Mouse (Mus musculus) adrenal gland, adult 8-10 months (tissue): ENCODE data around the gene Wdr17. TPM values are rescaled to one million over a fixed set of nuclear protein-coding genes. Genes with fewer than 3 reads are reported as not detected.
"Not testable (repeated sequence)": the region's sequence is repeated elsewhere in the genome, so short reads cannot be mapped to it uniquely, and the experiment has no call there.

Experiments
- DNase-seq: peaks from one replicate; pipeline ENCODE4 v3.0.0; 2022
- total RNA-seq, 4 experiments: library from RNA; stranded (reverse); gene quantifications; 2 replicates each; pipeline ENCODE4 v1.2.4; 2022

Wdr17 gene
- total RNA-seq, 4 experiments from 2014 or later: 1.0 to 2.3 (median 1.5) TPM

DNA sequence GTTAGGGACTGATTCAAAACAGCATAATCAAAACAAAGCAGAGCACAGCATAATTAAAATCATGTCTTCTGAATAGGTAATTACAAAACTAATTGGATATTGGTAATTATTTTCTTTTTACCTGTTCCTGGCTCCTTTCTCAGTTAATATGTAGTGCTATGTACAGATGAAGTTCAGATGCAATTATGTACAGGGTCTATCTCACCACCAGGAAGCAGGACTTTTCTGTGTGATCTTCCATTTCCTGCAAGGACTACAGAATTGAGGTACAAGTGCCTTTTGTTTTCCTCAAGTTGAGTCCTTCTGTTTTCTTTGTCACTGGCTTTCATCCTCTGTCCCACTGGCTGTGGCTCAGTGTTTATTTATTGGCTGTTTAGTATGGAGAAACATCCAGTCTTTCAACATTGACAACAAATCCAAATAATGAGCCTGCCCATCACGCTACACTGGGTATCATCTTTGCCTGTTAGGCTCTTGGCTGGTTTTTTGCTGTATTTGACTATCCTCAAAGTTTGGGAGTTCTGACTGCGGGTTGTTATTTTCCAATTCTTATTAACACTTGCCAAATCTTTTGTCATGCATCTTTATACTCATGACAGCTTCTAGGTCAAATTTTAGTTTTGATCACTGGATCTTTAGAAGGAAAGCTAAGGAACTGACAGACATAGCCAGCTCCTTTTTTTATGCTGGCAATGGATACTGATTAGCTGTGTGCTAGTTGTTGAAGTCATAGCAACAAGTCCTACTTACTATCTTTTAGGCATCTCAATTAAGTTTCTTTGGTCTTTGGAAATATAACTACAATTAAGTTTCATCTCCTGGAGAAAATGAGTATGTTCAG lies 94.9 kb downstream of the Wdr17 start:
- DNase-seq: no peak

DNA sequence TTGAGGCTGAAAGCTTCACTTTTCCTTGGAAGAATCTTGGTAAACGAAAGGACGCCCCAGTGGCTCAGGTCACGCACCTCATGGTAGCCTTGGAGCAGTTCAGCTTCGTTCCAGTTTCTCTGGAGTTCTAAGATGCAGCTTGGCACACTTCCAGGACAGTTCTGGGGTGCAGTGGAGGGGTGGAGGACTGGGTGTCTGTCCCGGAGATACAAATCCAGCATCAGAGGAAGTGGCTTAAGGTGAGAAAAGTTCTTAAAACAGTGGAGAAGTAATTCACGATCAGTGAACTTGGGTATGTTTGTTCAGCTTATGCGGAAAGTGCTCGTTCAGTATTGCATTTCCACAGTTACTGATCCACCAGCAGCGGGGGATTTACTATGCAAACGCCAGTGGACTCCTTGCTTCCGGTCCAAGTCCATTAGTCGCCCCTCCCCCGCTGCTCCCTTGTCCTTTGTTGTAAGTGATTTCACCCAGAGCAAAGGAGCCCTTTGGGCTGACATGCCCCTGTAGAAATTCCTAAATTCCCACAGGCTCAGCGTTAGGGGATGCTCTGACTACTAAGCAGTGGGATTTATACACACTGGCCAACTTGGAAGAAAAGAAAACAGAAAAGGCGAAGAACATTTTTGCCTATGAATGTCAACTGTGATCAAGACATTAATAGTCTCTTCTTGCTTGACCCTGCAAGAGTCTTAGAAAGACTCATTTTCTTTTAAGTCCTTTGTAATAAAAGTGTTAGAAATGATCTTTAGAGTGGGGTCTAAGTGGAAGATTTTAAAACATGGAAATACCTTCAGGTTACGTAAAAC lies 106.6 kb downstream of the Wdr17 start:
- no peak for DNase-seq

DNA sequence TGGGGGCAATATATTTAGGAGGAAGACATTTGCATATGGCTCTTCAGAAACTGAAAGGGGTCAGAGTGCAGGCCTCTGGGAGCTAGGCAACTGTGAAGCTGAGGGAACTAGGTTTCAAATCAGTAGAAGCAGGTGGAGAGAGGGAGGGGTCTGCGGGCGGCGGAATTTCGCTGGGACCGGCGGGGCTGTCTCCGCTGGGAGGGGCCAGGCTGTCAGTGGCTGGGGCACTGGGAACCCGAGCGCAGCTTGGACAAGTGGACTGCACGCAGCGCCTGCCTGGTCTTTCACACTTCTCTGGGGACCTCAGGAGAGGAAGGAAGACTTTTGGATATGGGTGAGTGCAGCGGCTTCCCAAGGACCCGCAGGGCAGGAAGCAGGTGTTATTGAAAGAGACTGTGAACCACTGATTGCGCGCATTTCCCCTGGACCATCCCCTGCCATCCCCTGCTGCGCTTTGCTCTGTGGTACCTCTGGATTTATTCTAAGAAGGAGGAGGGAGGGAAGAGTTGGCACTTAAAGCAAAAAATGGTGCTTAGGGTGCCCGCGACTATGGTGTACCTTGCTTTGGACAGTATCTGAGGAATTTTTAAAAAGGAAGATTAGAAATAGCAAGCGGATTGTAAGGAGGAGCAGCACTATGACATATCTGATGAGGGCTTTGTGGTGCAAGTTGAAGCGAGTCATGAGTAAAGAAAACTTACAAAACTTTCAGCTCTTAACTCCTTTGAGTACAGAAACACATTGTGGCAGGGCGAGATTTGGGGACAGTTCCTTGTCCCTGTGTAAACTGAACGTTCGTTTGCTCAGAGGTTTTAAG lies 107.5 kb downstream of the Wdr17 start:
- DNase-seq: no peak

DNA sequence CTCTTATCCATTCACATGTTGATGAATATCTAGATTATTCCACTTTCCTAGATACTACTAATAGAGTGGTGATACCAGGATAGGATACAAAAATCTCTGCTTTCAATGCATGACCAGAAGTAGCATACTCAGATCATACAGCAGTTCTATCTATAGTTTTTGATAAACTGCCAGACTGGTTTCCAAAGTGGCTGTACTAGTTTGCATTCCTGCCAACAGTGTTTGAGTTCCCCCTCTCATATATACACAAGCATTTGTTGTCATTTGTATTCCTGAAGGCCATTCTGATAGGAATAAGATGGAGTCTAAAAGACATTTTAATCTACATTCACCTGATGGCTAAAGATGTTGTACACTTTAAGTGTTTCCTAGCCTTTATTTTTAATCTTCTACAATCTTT lies 110.0 kb downstream of the Wdr17 start:
- no peak for DNase-seq

DNA sequence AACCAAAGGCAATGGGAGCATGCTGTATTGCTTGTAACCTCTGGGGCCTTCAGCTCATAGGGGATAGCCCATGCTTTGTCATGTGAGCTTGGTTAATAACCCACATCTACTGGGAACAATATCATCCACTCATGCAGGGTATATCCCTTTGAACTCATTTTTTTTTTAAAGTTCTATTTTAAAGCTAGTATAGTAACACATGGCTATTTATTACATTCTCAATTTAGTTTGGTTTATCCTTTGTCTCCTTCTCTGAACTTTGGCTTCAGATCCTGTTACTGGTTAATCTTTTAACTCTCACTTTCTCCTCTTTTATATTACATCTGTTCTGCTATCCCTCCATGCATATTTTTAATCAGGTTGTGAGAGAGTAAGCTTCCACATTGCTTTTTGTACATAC lies 110.7 kb downstream of the Wdr17 start:
- no peak for DNase-seq

DNA sequence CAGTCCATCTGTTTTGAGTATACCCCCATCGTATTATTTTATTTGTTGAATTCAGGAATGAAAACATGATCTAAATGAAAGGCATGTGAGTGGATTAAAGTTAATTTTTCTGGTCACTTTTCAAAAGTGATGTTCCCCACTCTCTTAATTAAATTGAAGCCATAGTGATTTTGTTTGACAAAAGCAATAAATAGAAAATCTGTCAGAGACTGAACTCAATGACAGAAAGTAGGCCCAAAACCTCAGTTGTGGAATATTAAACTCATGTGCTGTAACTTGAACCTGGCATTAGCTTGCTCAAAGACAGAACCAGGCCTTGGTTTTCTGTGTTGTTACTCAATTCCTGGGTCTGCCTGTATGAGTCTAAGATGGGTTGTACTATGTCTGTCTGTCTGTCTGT lies 129.3 kb downstream of the Wdr17 start:
- DNase-seq: no peak

DNA sequence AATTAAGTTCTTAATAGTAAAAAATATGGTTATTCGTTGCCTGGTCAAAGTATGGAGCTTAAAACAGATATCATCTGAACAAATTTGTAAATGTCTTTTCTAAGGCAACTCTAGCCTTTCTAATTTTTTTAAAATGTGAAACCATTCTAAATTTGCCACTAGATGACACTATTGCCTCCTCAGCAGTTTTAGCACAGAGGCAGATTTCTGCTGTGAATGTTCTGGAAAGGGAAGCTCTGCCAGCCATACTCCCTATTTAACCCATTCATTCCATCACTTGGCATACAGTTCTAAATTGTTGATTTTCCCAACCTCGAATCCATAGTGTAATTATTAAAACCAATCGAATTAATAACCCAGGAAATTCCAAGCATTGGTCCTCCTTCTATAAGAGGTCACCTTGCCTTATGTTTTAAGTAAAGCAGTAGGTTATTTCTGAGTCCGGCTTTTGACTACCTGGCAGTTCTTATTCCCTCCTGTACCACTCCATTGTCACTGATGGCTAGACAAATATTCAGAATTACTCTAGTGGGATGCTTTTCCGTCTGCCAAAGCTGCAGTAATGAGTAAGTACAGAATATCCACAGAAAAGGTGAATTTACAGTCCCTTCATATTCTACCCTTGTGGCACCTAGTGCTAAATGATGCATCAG lies 150.2 kb downstream of the Wdr17 start:
- DNase-seq: no peak

DNA sequence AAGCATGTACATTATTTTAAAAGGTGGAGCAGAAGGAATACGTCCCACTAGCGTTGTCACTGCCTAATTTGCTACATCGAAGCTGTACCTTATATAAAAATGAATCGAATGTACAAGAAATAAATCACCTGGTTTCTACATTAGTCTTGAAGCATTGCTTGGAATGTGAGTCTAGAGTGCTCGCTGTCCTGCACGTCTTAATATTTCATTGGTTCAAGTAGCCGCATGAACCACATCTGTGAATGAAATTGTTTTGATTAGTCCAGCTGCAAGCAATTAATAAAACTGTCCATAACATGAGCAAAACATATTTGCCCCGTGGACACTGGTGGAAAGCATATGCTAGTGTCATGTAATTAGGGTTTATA lies 162.3 kb downstream of the Wdr17 start:
- DNase-seq: no peak

DNA sequence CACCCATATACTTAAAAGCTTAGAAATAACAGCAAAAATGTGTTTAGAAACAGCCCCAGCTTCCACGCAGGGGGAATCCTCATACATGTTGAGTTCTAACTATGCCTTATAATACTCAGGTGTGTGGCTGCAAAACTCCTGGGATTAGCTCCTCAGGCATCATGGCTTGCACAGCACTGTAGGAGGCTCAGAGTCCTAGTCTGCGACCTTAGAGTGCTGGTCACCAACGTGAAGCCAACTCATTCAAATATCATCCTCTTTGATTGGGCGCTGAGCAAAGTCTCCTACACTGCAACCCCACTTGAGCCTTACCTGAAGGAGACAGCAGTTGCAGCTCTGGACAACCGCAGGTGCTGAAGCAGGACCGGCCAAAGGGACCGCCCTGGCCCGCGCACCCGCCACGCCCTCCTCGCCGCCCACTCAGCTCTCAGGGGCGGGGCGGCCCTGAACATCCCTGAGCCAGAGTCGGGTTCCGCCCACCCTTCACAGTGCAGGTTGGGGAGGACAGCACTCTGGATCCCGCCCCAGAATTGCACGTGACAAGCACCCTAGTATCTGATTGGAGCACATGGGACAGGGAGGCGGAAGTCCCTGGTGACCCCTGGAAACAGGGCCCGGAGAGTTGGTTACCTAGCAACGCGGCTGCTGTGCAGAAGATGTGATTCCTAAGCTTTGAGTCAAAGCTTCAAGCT lies 162.9 kb downstream of the Wdr17 start:
- peak; percentile 84 for DNase-seq

DNA sequence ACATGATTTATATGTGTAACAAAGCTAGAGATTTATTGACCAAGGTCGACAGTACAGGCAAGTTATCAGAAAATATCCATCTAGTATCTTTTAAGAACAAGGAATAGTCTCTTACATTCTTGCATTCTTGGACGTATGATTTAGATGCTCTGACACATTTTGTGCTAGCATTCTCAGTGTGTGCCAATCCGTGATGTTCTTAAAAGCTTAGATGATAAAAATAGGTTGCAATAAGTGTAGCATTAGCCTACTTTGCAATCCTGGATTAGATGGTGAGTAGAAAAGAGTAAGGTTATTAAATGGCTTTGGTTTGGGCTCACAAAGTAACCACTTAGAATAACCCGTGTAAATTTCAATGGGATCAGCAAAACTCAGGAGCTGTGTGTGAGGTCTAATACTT lies 168.5 kb downstream of the Wdr17 start:
- DNase-seq: no peak

DNA sequence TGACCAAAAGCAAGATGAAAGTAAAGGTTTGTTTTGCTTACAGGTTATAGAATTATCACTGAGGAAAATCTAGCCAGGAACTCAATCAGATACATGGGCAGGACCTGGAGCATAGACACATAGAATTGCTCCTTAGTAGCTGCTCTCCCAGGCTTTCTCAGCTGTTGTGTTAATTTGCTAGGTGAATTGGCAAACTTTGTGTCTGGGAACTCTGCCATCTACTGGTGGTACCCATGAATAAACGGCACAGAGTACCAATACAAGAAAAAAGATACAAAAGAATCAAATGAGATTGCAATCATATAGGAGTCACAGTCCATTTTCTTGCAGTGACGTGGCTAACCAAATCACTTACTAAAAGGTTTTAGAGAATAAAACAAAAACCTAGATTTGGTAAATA lies 181.2 kb downstream of the Wdr17 start:
- no peak for DNase-seq

DNA sequence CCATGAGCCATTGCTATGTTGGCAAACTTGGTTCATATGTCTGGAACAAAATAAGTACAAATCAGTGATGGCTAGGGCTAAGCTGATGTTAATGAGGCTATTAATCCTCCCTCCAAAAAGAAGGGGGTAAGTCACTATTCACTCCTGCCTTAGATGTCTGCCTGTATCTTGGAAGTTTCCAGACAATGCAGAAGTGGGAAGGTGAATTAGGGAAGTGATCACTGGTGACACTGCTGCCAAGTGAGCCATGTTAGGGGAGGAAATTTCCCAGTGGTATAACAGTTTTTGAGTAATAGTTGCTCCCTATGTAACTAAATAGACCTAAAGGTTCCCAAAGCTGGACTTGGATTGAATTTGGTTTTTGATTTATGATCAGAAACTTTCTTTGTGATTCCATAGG lies 215.2 kb downstream of the Wdr17 start:
- no peak for DNase-seq

DNA sequence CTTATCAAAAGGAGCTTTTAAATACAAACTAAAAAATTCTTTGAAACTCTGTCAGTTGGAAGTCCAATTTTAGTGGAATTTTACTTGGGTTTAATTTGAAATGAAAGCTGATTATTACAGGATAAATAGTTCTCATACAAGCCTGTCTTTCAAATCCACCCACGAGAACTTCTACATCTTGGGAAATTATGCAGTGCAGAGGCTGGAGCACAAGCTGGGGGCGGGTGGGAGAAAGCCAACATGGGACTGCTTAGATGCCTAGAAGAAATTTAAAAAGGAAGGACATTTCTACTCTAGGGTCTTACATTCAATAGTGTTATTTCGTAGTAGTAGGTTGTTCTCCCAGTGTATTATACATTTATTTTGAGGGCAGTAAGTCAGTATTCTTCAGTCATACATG lies 219.2 kb downstream of the Wdr17 start:
- DNase-seq: no peak

DNA sequence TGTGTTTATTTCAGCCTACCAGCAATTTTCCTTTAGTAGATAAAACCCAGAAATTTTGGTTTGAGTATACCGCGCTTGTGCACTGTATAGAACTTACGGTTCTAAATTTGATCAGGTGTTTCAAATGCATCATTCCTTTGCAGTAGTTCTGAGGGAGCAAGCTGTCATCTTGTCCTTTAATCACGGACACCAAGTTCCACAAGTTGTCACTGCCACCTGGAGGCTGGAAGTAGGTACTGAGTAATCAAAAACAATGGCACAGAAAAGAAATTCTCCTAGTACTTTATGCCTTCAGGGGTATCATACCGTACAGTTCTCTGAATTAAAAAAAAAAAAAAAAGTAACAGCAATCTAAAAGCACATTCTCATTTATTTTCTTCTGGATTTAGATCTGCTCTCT lies 226.3 kb downstream of the Wdr17 start:
- DNase-seq: peak; percentile 14

DNA sequence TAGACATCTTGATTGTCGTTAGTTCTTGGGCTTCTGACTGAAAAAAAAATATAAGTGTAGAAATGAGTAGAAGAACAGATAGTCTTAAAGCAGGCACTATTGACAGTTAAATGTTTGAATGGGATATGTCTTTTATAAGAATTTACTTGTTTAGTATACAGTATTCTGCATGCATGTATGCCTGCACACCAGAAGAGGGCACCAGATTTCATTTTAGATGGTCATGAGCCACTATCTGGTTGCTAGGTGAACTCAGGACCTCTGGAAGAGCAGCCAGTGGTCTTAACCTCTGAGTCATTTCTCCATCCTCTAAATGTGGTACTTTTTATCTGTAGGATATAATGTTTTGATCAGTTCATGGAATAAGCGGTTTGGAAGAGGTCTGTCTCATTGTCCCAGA lies 227.3 kb downstream of the Wdr17 start:
- no peak for DNase-seq

DNA sequence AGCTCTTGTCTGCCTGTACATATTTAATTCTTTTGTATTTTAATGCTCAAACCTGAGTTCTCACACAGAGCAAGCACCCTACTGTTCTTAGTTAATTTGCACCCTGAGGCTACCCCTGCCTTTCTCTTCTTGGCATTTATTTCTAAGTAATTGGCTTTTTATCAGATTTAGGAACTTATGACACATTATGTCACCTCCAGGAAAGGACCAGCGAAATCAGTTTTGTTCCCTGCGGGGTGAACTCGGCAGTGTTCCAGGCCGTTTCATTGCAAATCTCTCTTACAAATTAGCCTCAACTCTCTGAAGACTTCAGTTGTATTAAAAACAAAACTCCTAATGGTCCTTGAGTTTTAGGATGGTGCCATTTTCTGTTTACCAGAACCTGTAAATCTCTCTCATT lies 248.3 kb downstream of the Wdr17 start:
- no peak for DNase-seq

DNA sequence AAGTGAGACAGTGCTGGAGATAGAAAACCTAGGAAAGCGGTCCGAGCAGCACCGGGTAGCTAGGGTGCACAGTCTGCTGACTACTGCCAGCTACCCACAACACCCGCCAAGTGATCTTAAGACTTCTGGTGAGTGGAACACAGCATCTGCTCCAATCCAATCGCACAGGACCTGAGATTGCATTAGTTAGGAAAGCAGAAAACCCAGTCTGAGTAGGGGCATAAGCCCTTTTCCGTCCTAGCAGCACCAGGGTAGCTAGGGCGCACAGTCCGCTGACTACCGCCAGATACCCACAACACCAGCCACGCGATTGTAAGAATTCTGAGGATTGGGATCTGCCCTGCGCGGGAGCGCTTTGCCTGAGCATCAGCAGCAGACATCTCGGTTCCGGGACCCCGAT lies 270.3 kb downstream of the Wdr17 start:
- DNase-seq: not testable (repeated sequence)

DNA sequence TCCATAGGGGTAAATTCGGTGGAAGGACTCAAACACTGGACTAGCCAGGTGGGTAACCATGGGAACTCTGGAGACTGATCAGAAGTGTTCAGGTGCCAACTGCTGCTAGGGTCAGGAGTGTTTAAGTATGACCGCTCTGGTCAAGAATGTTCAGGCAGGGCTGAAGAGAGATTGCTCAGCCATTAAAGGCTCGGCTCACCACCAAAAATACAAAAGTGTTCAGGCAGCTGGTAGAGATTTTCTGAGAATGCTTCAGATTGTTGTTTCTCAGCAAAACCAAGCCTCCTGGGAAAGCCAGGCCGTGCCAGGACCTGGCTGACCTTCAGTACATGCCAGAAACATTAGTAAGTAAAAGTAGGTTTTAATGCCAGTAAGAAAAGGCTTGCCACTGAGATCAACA lies 276.7 kb downstream of the Wdr17 start:
- DNase-seq: peak; percentile 69

DNA sequence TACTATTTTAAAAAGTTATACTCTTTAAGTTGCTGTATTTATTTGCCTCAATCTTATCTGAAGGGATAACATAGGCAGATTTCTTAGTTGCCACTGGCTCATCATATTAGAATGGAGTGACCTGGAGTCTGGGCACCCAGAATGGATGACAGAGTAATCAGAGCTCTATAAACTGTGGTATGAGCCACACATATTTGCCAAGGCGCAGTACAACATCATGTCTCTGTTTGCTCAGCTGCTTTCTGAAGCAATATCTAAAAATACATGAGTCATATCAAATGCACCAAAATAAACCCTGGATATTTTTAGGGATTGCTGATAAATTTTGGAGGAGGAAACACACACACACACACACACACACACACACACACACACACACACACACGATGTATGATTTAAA lies 277.6 kb downstream of the Wdr17 start:
- no peak for DNase-seq

DNA sequence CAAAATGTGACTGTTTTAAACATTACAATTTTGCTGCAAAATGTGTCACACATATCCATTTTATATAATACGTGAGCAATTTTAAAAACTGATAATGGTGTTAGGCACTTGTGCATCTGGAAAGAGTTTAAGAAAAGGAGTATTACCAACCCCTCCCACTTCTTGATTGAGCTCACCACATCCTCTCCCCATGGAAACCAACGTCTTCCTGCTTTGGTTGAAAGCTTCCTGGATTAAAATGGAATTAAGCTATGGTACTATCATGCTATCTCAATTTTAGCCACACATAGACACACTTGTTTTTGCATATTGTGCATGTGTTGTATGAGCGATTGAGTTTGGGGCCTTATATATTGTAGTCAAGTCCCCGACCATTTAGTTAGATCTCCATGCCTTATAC lies 283.5 kb downstream of the Wdr17 start:
- DNase-seq: no peak

DNA sequence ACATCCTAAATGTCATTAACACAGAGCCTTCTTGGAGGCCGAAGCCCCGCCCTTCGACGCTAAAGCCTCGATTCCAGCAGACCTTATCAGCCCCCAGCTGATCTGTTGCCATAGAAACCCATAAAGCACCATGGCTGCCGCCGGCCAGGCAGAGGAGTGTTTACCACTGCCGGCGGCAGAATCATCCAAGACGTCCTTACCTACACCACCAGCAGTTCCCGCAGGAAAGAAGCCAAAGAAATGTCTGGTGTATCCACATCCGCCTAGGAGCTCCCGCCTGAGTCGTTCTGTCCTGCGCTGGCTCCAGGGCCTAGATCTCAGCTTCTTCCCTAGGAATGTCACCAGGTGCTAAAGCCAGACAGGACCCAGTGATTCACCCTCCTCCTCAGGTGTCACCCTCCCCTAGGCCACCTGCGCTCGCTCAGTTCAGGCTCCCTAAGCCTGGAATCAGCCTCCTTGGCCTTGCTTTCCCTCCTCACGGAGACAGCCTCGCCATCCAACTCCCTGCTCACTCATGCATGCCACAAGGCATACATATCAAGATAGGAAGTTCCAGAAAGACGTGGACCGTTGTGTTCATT lies 286.2 kb downstream of the Wdr17 start, which contains the start of gene Spata4:
Gene Spata4 (plus strand): TSS at position 111 of the 581 bp plus-strand sequence.
- DNase-seq: peak; percentile 53
